Mouse (Mus musculus): ENCODE results near the gene Hip1. TPM values are rescaled to one million over a fixed set of nuclear protein-coding genes. Genes with fewer than 3 reads are reported as not detected.

The Hip1 gene
- polyA plus RNA-seq, 1 experiment from 2014 or later = 74.3 TPM

DNA sequence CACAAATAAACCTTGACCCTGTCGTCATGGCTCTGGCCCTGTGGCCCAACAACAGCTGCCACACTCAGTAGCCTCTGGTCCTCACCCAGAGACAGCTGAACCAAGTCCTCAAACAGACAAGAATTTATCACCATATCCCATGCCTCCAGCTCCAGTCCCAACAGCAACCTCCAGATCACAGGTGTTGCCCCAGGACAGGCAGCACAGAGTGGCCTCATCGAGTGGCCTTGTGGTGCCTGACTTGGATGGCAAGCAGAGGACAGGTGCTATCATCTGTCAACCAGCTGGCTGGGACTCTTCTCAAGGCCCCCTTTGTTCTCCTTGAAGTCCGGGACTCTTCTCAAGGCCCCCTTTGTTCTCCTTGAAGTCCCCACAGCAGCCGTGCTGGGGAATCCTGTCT, 31.8 kb downstream of the Hip1 start:
- in situ Hi-C loops (cut with MboI; ENCODE audit: low pct_unique_long_range_greater_than_20kb) = no loop called here
- POLR2A ChIA-PET = interaction anchor here (0.7 kb wide), 1 partner anchor 35 kb away, joined by 3 read pairs; no protein-coding TSS in a partner anchor

DNA sequence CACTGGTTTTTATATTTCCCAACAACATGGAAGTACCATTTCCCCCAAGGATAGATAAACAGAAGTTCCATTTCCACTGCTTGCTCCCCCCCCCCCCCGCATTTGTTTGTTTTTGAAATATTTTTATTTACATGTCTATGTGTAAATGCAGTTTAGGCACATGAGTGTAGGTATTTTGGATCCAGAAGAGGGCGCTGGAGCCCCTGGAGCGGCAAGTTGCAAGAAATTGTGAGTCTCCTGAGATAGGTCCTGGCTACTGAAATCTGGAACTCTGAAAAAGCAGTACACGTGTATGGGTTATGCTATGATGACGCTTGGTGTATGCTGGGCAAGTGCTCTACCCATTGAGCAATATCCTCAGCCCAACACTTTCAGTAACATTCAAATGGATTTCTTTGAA, 33.8 kb downstream of the Hip1 start:
- TF ChIP-seq CTCF (IDR thresholded peaks at IDR 0.05) = no peak
- DNase-seq (ENCODE audit: low read depth, low spot score) = no peak
- in situ Hi-C loops (cut with MboI; ENCODE audit: low pct_unique_long_range_greater_than_20kb) = no loop called here
- no peak for ATAC-seq
- ChIA-PET CTCF (interaction anchor here (0.9 to 4.0 kb wide), 4 partner anchors 12 to 105 kb away, joined by 3 to 22 read pairs (median 11); no protein-coding TSS in a partner anchor), POLR2A (interaction anchor here (1.7 kb wide), 1 partner anchor 11 kb away, joined by 5 read pairs; no protein-coding TSS in a partner anchor)
- no peaks in the 10 kb centered on the region for H3K27me3 ChIP-seq

More for the DNA sequence above, 31.8 kb downstream of the Hip1 start:
- DNase-seq (ENCODE audit: low read depth, low spot score) (no peak), ATAC-seq (no peak)
- CTCF ChIA-PET = no interaction called here
- no peak for TF ChIP-seq CTCF (IDR thresholded peaks at IDR 0.05)
- no peaks in the 10 kb centered on the region for H3K27me3 ChIP-seq

GRCm38 (mm10) chr5:135508284-135508683, 36.6 kb downstream of the Hip1 start:
- CTCF ChIA-PET = interaction anchor here (1.8 to 4.0 kb wide), 3 partner anchors 10 to 113 kb away, joined by 6 to 22 read pairs (median 19); no protein-coding TSS in a partner anchor
- ATAC-seq = no peak
- DNase-seq (ENCODE audit: low read depth, low spot score) = no peak

DNA sequence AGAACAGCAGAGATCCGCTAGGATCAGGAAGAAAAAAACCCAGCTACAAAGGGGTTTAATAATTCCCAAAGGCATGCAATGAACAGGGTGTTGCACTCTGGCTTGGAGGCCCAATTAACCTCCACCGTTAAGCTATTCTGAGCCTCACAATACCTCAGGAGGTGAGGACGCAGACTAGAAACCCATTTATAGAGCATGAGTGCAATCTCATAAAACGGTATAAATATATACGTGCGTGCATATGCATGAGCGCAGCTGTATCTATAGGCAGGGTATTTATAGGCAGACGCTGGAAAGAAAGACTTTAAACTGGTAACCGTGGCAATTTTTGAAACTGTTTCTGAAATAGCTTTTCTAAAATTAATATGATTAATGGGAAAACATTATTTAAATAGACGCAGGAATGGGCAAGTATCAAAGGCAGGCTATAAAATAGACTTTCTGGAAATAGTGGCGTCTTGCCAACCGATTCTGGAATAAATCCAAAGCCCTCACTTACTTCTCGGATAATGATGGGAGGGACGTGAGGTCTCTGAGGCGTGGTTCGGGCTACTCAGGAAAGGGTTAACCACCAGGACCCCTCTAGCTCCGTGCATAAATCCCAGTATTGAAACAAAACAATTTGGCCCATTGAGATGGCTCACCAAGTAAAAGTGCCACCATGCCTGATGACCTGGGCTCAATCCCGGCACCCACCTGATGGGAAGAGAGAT, 37.2 kb downstream of the Hip1 start:
- no peak for TF ChIP-seq CTCF (IDR thresholded peaks at IDR 0.05)
- ATAC-seq (no peak), DNase-seq (ENCODE audit: low read depth, low spot score) (no peak)
- H3K27me3 ChIP-seq = no peaks in the 10 kb centered on the region
- POLR2A ChIA-PET = no interaction called here
- CTCF ChIA-PET = interaction anchor here (1.1 to 4.0 kb wide), 5 partner anchors 9 to 112 kb away, joined by 3 to 22 read pairs (median 6); no protein-coding TSS in a partner anchor
- in situ Hi-C loops (cut with MboI; ENCODE audit: low pct_unique_long_range_greater_than_20kb) = no loop called here

More at GRCm38 (mm10) chr5:135508284-135508683, 36.6 kb downstream of the Hip1 start:
- TF ChIP-seq CTCF (IDR thresholded peaks at IDR 0.05) = no peak
- H3K27me3 ChIP-seq = no peaks in the 10 kb centered on the region
- POLR2A ChIA-PET = no interaction called here
- in situ Hi-C loops (cut with MboI; ENCODE audit: low pct_unique_long_range_greater_than_20kb) = no loop called here

GRCm38 (mm10) chr5:135505442-135505841, 39.5 kb downstream of the Hip1 start:
- in situ Hi-C loops (cut with MboI; ENCODE audit: low pct_unique_long_range_greater_than_20kb) = no loop called here
- no peak for DNase-seq (ENCODE audit: low read depth, low spot score)

DNA sequence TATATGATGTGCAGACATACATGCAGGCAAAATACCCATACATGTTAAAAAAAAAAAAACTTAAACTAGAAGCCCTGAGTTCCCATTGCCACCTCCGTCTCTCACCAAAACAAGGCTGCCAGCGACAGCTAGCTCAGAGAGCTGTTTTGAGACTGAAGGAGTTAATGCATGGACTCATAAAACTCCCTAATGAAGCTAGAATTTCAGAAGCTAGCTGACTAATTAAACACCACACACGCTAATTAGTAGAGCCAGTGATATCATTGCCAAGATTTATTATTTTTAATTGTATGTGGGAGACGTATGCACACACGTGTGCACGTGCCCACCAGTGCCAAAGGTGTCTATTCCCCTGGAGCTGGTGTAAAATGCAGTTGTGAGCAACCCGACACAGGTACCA, 42.0 kb downstream of the Hip1 start:
- POLR2A ChIA-PET = no interaction called here
- DNase-seq (ENCODE audit: low read depth, low spot score) (no peak), ATAC-seq (no peak)
- no peaks in the 10 kb centered on the region for H3K27me3 ChIP-seq
- TF ChIP-seq CTCF (IDR thresholded peaks at IDR 0.05) = no peak
- CTCF ChIA-PET = interaction anchor here (0.9 kb wide), 1 partner anchor 10 kb away, joined by 3 read pairs; no protein-coding TSS in a partner anchor
- in situ Hi-C loops (cut with MboI; ENCODE audit: low pct_unique_long_range_greater_than_20kb) = no loop called here

More at GRCm38 (mm10) chr5:135505442-135505841, 39.5 kb downstream of the Hip1 start:
- CTCF ChIA-PET = no interaction called here
- TF ChIP-seq CTCF (IDR thresholded peaks at IDR 0.05) = no peak
- no peak for ATAC-seq
- POLR2A ChIA-PET = no interaction called here
- no peaks in the 10 kb centered on the region for H3K27me3 ChIP-seq

DNA sequence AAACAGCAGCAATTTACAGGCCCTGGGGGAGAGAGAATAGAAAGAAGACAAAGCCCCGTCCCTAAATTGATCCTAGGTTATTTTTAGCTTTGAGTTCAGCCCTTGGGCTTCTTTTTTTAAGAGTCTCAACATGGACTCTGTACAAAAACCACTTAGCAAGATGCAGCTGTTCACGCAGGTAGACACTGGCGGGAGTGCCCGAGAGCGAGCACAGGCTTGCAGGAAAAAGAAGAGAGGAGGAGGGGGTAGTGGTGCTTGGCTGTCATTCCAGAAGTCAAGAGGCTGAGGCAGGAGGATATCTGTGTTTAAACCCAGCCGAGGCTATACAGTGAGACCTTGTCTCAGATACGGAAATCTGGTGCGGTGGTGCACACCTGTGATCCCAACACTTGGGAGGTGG, 42.9 kb downstream of the Hip1 start:
- H3K27me3 ChIP-seq = no peaks in the 10 kb centered on the region
- no peak for TF ChIP-seq CTCF (IDR thresholded peaks at IDR 0.05)
- CTCF ChIA-PET = interaction anchor here (1.3 kb wide), 1 partner anchor 12 kb away, joined by 3 read pairs; no protein-coding TSS in a partner anchor
- POLR2A ChIA-PET = no interaction called here
- in situ Hi-C loops (cut with MboI; ENCODE audit: low pct_unique_long_range_greater_than_20kb) = no loop called here
- ATAC-seq (no peak), DNase-seq (ENCODE audit: low read depth, low spot score) (no peak)

- ATAC-seq = no peak
- ChIA-PET POLR2A (no interaction called here), CTCF (interaction anchor here (1.5 to 4.7 kb wide), 3 partner anchors 10 to 99 kb away, joined by 4 to 22 read pairs (median 4); no protein-coding TSS in a partner anchor)
- no peak for DNase-seq (ENCODE audit: low read depth, low spot score)
- no peaks in the 10 kb centered on the region for H3K27me3 ChIP-seq
- in situ Hi-C loops (cut with MboI; ENCODE audit: low pct_unique_long_range_greater_than_20kb) = no loop called here
- no peak for TF ChIP-seq CTCF (IDR thresholded peaks at IDR 0.05)
These were observed 46.0 kb downstream of the Hip1 start for GRCm38 (mm10) chr5:135498914-135499313.

- ChIA-PET CTCF (interaction anchor here (0.8 to 4.7 kb wide), 4 partner anchors 12 to 102 kb away, joined by 3 to 22 read pairs (median 4); no protein-coding TSS in a partner anchor), POLR2A (interaction anchor here (1.4 kb wide), 1 partner anchor 19 kb away, joined by 4 read pairs; no protein-coding TSS in a partner anchor)
- TF ChIP-seq CTCF (IDR thresholded peaks at IDR 0.05) = no peak
- H3K27me3 ChIP-seq = no peaks in the 10 kb centered on the region
- ATAC-seq = no peak
- no peak for DNase-seq (ENCODE audit: low read depth, low spot score)
- in situ Hi-C loops (cut with MboI; ENCODE audit: low pct_unique_long_range_greater_than_20kb) = no loop called here
These were observed 47.5 kb downstream of the Hip1 start for GRCm38 (mm10) chr5:135497347-135497955.

DNA sequence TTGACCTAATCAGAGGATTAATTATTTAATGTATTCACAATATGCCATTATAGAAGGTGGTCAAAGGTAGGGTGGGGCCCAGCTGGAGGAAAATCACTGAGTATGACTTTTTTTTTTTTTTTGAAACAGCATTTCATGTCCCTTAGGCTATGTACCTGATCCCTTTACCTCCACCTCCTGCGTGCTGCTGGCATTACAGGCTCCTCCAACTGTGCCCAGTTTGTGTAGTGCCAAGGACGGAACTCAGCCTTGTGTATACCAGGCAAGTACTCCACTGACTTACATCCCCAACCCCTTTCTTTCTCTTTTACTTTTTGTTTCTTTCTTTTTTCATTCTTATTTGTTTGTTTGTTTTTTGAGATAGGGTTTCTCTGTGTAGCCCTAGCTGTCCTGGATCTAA, 48.4 kb downstream of the Hip1 start:
- H3K27me3 ChIP-seq = no peaks in the 10 kb centered on the region
- no peak for DNase-seq (ENCODE audit: low read depth, low spot score)
- ATAC-seq = no peak
- ChIA-PET POLR2A (interaction anchor here (0.6 to 0.7 kb wide), 2 partner anchors 20 to 126 kb away, joined by 3 to 4 read pairs; no protein-coding TSS in a partner anchor), CTCF (interaction anchor here (4.7 kb wide), 1 partner anchor 13 kb away, joined by 22 read pairs; no protein-coding TSS in a partner anchor)
- TF ChIP-seq CTCF (IDR thresholded peaks at IDR 0.05) = no peak
- in situ Hi-C loops (cut with MboI; ENCODE audit: low pct_unique_long_range_greater_than_20kb) = no loop called here

Measured in Patski (cell line).